Mouse (Mus musculus) ES-Bruce4 (cell line): ENCODE data around the gene Fpr-rs4.
"Not testable (repeated sequence)": the region's sequence is repeated elsewhere in the genome, so short reads cannot be mapped to it uniquely, and the experiment has no call there.

Experiments
- CTCF ChIP-seq: IDR thresholded peaks from one replicate; pipeline ENCODE4 v1.8.1; 2011; ENCODE audit warnings: low read depth, low read length
- EP300 ChIP-seq: IDR thresholded peaks from 2 replicates; pipeline ENCODE4 v1.6.1; 2011; ENCODE audit warnings: low read depth, low read length; ENCODE audit not compliant: insufficient read depth
- POLR2A ChIP-seq: IDR thresholded peaks from one replicate; pipeline ENCODE4 v1.8.1; 2011; ENCODE audit warnings: low read length; ENCODE audit not compliant: insufficient read depth

GRCm38 (mm10) chr17:17981232-17981631 is 40.3 kb upstream of the Fpr-rs4 start:
- not testable (repeated sequence) for TF ChIP-seq CTCF, POLR2A
- peak; percentile 86 for TF ChIP-seq EP300
